Mouse (Mus musculus): Measurements from ENCODE around the gene Odf3l1. TPM values are rescaled to one million over a fixed set of nuclear protein-coding genes. Genes with fewer than 3 reads are reported as not detected.
A peak's percentile ranks its signal among the peaks of the same experiment; 100 is the strongest.

Odf3l1 gene
- polyA plus RNA-seq, 1 experiment: not detected

GRCm38 (mm10) chr9:56860035-56860434 lies 4.4 kb downstream of the Odf3l1 start:
- Histone ChIP-seq H3K4me3 (ENCODE audit: insufficient read depth, low read length) (no peak overlapping the region), H3K4me1 (ENCODE audit: control insufficient read depth, insufficient read depth, low read length) (no peaks in the 10 kb centered on the region; the same call in 1 of the 2 replicates), H3K27ac (ENCODE audit: insufficient read depth, low read length) (no peak overlapping the region)
- TF ChIP-seq CTCF (IDR thresholded peaks at IDR 0.05; ENCODE audit: borderline replicate concordance, insufficient read depth, low read length): no peak
- TF ChIP-seq POLR2A (IDR thresholded peaks at IDR 0.05; ENCODE audit: low read depth, low read length): no peak

DNA sequence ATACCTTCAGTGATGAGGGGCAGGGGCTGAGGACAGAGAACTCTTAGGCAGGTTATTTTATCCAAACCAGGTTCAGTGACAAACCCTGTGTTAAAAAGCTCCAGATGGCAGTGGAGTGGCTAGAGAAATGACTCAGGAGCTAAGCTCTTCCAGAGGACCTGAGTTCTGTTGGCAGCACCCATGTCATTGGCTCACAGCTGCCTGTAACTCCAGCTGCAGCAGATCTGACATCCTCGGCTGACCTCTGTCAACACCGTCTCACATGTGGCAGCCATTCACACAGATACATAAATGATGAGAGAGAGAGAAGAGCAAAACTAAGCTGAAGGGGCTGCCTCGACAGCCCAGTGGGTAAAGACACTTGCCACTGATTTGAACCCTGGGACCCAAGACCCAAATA lies 7.0 kb downstream of the Odf3l1 start:
- TF ChIP-seq CTCF (IDR thresholded peaks at IDR 0.05; ENCODE audit: borderline replicate concordance, insufficient read depth, low read length) (no peak), POLR2A (IDR thresholded peaks at IDR 0.05; ENCODE audit: low read depth, low read length) (no peak)
- no peak overlapping the region for H3K27ac ChIP-seq (ENCODE audit: insufficient read depth, low read length)
- no peaks in the 10 kb centered on the region; the same call in 1 of the 2 replicates for H3K4me1 ChIP-seq (ENCODE audit: control insufficient read depth, insufficient read depth, low read length)
- H3K4me3 ChIP-seq (ENCODE audit: insufficient read depth, low read length): no peak overlapping the region

DNA sequence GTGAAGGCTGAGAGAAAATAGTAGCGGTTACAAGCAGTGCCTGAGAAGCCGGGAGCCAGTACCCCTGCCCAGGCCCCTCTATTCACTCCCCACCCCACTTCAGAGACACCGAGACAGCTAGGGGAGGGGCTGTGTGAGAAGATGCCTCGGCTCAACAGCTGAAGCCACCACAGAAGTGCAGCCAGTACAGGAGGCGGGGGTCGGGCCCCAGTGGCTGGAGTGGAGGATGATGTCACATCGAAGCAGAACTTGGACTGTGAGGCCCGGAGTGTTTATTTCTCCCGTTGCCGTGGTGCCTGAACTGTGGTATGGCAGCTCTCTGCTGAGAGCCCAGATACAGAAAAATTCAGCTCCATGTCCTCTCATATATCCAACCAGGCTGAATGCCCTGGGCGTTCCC lies 12.7 kb downstream of the Odf3l1 start:
- no peak overlapping the region for H3K27ac ChIP-seq (ENCODE audit: insufficient read depth, low read length)
- no peak for TF ChIP-seq POLR2A (IDR thresholded peaks at IDR 0.05; ENCODE audit: low read depth, low read length)
- TF ChIP-seq CTCF (IDR thresholded peaks at IDR 0.05; ENCODE audit: borderline replicate concordance, insufficient read depth, low read length): no peak

DNA sequence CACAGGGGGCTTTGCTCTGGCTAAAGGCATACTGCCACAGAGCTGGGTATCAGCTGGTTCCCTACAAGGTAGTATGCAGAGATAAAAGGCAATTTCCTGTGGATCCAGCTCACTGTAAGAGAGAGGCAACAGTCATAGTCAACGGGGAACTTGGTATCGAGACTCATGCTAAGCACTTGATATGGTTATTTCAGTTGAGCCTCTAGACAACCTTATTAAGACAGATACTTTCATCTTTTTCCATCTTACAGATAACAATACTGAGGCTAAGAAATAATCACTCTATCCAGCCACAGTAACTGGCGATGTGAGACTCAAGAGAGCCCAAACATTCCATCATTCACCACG lies 13.6 kb downstream of the Odf3l1 start:
- TF ChIP-seq CTCF (IDR thresholded peaks at IDR 0.05; ENCODE audit: borderline replicate concordance, insufficient read depth, low read length): no peak
- TF ChIP-seq POLR2A (IDR thresholded peaks at IDR 0.05; ENCODE audit: low read depth, low read length): no peak
- Histone ChIP-seq H3K4me3 (ENCODE audit: insufficient read depth, low read length) (no peak overlapping the region), H3K27ac (ENCODE audit: insufficient read depth, low read length) (no peak overlapping the region), H3K4me1 (ENCODE audit: control insufficient read depth, insufficient read depth, low read length) (no peaks in the 10 kb centered on the region)

More for the DNA sequence above, 12.7 kb downstream of the Odf3l1 start:
- Histone ChIP-seq H3K4me1 (ENCODE audit: control insufficient read depth, insufficient read depth, low read length) (no peaks in the 10 kb centered on the region; the same call in 1 of the 2 replicates), H3K4me3 (ENCODE audit: insufficient read depth, low read length) (no peak overlapping the region)

GRCm38 (mm10) chr9:56850128-56850904 lies 14.2 kb downstream of the Odf3l1 start:
- Histone ChIP-seq H3K4me1 (ENCODE audit: control insufficient read depth, insufficient read depth, low read length) (no peaks in the 10 kb centered on the region), H3K4me3 (ENCODE audit: insufficient read depth, low read length) (no peak overlapping the region), H3K27ac (ENCODE audit: insufficient read depth, low read length) (no peak overlapping the region)
- TF ChIP-seq CTCF (IDR thresholded peaks at IDR 0.05; ENCODE audit: borderline replicate concordance, insufficient read depth, low read length) (no peak), POLR2A (IDR thresholded peaks at IDR 0.05; ENCODE audit: low read depth, low read length) (no peak)

DNA sequence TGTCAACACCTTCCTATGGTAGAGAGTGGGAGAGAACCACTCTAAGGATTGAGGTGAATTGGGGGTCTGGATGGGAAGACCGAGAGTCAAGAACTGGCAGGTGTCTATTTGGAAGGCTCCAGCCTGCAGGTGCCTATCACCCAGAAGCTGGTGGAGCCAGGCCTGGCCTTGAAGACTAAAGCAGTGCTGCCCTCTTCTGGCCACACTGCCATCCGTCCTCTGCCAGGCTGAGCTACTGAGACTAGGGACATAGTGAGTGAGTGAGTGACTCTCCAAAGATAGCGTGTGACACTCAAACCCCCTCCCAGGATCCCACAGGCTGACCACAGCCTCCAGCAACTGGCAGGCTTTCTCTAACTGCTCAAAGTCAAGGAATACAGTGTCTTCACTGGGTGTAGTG lies 17.0 kb downstream of the Odf3l1 start:
- no peaks in the 10 kb centered on the region for H3K4me1 ChIP-seq (ENCODE audit: control insufficient read depth, insufficient read depth, low read length)
- TF ChIP-seq POLR2A (IDR thresholded peaks at IDR 0.05; ENCODE audit: low read depth, low read length): no peak
- TF ChIP-seq CTCF (IDR thresholded peaks at IDR 0.05; ENCODE audit: borderline replicate concordance, insufficient read depth, low read length): peak; percentile 97
- no peak overlapping the region for H3K27ac ChIP-seq (ENCODE audit: insufficient read depth, low read length)
- no peak overlapping the region for H3K4me3 ChIP-seq (ENCODE audit: insufficient read depth, low read length)

GRCm38 (mm10) chr9:56844644-56845043 lies 19.8 kb downstream of the Odf3l1 start:
- TF ChIP-seq CTCF (IDR thresholded peaks at IDR 0.05; ENCODE audit: borderline replicate concordance, insufficient read depth, low read length) (no peak), POLR2A (IDR thresholded peaks at IDR 0.05; ENCODE audit: low read depth, low read length) (no peak)

DNA sequence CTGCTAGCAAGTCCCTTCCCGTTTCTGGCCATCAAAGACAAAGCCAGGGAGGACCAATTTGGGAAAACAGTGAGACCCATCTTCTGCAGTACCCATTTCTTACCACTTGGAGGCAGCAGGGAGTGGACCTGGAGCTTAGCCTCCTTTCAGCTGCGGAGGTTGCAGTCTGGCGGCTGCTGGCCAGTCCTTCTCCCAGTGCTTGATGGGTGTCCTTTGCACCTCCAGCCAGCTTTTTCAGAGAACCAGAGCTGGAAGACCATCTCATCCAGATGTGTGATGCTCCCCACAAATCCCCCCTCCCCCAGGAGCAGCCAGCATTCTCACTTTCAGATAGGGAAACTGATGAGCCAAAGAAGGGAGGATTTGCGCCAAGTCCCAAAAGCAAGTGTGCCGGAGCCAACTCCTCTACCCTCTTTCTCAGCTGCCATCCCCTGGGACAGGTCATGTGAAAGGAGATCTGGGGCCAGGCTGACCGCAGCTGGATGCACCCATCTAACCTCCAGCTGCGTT lies 20.7 kb downstream of the Odf3l1 start:
- Histone ChIP-seq H3K4me1 (ENCODE audit: control insufficient read depth, insufficient read depth, low read length) (no peaks in the 10 kb centered on the region), H3K4me3 (ENCODE audit: insufficient read depth, low read length) (no peak overlapping the region), H3K27ac (ENCODE audit: insufficient read depth, low read length) (no peak overlapping the region)
- peak; percentile 80; the same call in 1 of the 2 replicates for TF ChIP-seq CTCF (IDR thresholded peaks at IDR 0.05; ENCODE audit: borderline replicate concordance, insufficient read depth, low read length)
- TF ChIP-seq POLR2A (IDR thresholded peaks at IDR 0.05; ENCODE audit: low read depth, low read length): no peak

More at GRCm38 (mm10) chr9:56844644-56845043, 19.8 kb downstream of the Odf3l1 start:
- H3K27ac ChIP-seq (ENCODE audit: insufficient read depth, low read length): no peak overlapping the region
- H3K4me3 ChIP-seq (ENCODE audit: insufficient read depth, low read length): no peak overlapping the region
- H3K4me1 ChIP-seq (ENCODE audit: control insufficient read depth, insufficient read depth, low read length): no peaks in the 10 kb centered on the region

- H3K4me1 ChIP-seq (ENCODE audit: control insufficient read depth, insufficient read depth, low read length): no peaks in the 10 kb centered on the region
- H3K27ac ChIP-seq (ENCODE audit: insufficient read depth, low read length): no peak overlapping the region
- TF ChIP-seq CTCF (IDR thresholded peaks at IDR 0.05; ENCODE audit: borderline replicate concordance, insufficient read depth, low read length) (no peak), POLR2A (IDR thresholded peaks at IDR 0.05; ENCODE audit: low read depth, low read length) (no peak)
- H3K4me3 ChIP-seq (ENCODE audit: insufficient read depth, low read length): no peak overlapping the region
Measured at GRCm38 (mm10) chr9:56842303-56842719, 22.2 kb downstream of the Odf3l1 start.

DNA sequence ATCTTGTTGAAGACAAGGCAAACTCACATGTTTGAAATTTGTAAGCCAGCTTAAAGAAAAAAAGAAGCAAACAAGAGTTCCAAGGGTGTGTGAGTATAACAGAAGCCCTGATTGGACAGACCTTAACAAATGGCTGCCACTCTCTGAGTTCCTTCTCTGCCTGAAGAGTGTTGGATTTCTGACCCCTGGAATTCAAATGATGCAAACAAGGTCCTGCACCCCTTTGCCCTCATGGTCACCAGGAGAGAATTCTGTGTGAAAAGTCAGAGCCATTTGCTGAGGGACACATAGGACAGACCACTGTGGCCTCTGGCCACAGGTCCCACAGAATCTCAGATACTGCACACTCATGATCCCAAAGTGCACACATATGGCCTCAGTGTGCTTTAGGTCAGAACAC lies 22.6 kb downstream of the Odf3l1 start:
- no peak for TF ChIP-seq CTCF (IDR thresholded peaks at IDR 0.05; ENCODE audit: borderline replicate concordance, insufficient read depth, low read length)
- TF ChIP-seq POLR2A (IDR thresholded peaks at IDR 0.05; ENCODE audit: low read depth, low read length): no peak
- Histone ChIP-seq H3K27ac (ENCODE audit: insufficient read depth, low read length) (no peak overlapping the region), H3K4me1 (ENCODE audit: control insufficient read depth, insufficient read depth, low read length) (no peaks in the 10 kb centered on the region), H3K4me3 (ENCODE audit: insufficient read depth, low read length) (no peak overlapping the region)

Measured in embryonic fibroblast, embryonic 13.5 days (primary cell).